Mouse (Mus musculus) midbrain, embryonic 14.5 days (tissue): ENCODE measurements around the gene Rab4b. TPM values are rescaled to one million over a fixed set of nuclear protein-coding genes. Genes with fewer than 3 reads are reported as not detected.

Source experiments
- microRNA counts: library from miRNA; unstranded; fragments of <30 nt; microRNA quantifications from one replicate; lab custom pipeline; 2016
- microRNA-seq: library from miRNA; unstranded; fragments of <30 nt; microRNA quantifications from one replicate; pipeline ENCODE4, GENCODE M21; 2016
- polyA plus RNA-seq: library from polyadenylated mRNA; unstranded; fragments of >200 nt; fragmentation: Nextera tagmentation; extraction: Ambion mirVana; gene quantifications from 2 replicates; pipeline ENCODE4 v1.2.1, GENCODE M21; 2014

The Rab4b gene
- polyA plus RNA-seq, 1 experiment from 2014 or later, result 87.7 TPM

MicroRNAs encoded within 50 kb of the gene (microRNA counts, 519-probe panel; counts per million panel counts)
- not detected for microRNA mmu-miR-1191 (lab: Ali Mortazavi, UCI)

Small RNA genes lying within 50 kb of the gene (microRNA-seq; reads per million reads assigned to microRNA genes)
- gene Mir1191 (1.3 reads per million), gene Mir3101 (1.6 reads per million, percentile 6 among the genes with 10 or more reads in this experiment)

Other genes with a start within 250 kb of the Rab4b start
- gene Cyp2a22, start 239.5 kb downstream of the Rab4b start, polyA plus RNA-seq, result not detected in 2 replicates
- gene Cyp2a12, start 149.8 kb downstream of the Rab4b start, polyA plus RNA-seq, result not detected in 2 replicates
- not detected in 2 replicates for gene Cyp2f2, start 59.0 kb downstream of the Rab4b start, polyA plus RNA-seq
- gene Cyp2t4, start 25.2 kb downstream of the Rab4b start, polyA plus RNA-seq, result 0.18 and 0.22 TPM in 2 replicates
- 57.3 and 68.7 TPM in 2 replicates for gene Egln2, start 12.1 kb downstream of the Rab4b start, polyA plus RNA-seq
- not detected in 2 replicates for gene Gm21983, start 2.2 kb upstream of the Rab4b start, polyA plus RNA-seq
- gene Mia, start 2.3 kb upstream of the Rab4b start, polyA plus RNA-seq, result 6.8 and 8.1 TPM in 2 replicates
- gene BC024978, start 16.9 kb upstream of the Rab4b start, polyA plus RNA-seq, result 3.6 and 4.0 TPM in 2 replicates
- gene Snrpa, start 17.4 kb upstream of the Rab4b start, polyA plus RNA-seq, result 222 and 233 TPM in 2 replicates
- gene Itpkc, start 49.8 kb upstream of the Rab4b start, polyA plus RNA-seq, result 7.3 and 7.4 TPM in 2 replicates
- 19.8 and 22.6 TPM in 2 replicates for gene Coq8b, start 54.1 kb upstream of the Rab4b start, polyA plus RNA-seq
- gene Numbl, start 79.5 kb upstream of the Rab4b start, polyA plus RNA-seq, result 33.7 and 50.1 TPM in 2 replicates
- 6.4 and 7.4 TPM in 2 replicates for gene Ltbp4, start 158.8 kb upstream of the Rab4b start, polyA plus RNA-seq
- 50.4 and 52.5 TPM in 2 replicates for gene Shkbp1, start 177.1 kb upstream of the Rab4b start, polyA plus RNA-seq
- not detected in 2 replicates for gene Gm20479, start 178.5 kb upstream of the Rab4b start, polyA plus RNA-seq